Mouse (Mus musculus) limb, embryonic 12.5 days (tissue): ENCODE results near the gene AW011738. TPM values are rescaled to one million over a fixed set of nuclear protein-coding genes. Genes with fewer than 3 reads are reported as not detected.

Experiments
- ATAC-seq: fragments of 200-750 bp; cut with Nextera tagmentation; 2 replicates; pipeline ENCODE4 v1.8.0; 2017; ENCODE audit warnings: low read depth, moderate TSS enrichment; ENCODE audit not compliant: insufficient number of reproducible peaks, insufficient read depth, low FRiP score, low TSS enrichment
- H3K27ac ChIP-seq: fragments of 300-500 bp; sonication (generic); 2 replicates; pipeline ENCODE4 v1.5.1; 2016; ENCODE audit warnings: mild to moderate bottlenecking, moderate library complexity
- H3K27me3 ChIP-seq: fragments of 300-500 bp; sonication (generic); 2 replicates; pipeline ENCODE4 v1.6.1; 2016; ENCODE audit warnings: mild to moderate bottlenecking, moderate library complexity
- H3K36me3 ChIP-seq: fragments of 300-500 bp; sonication (generic); 2 replicates; pipeline ENCODE4 v1.6.1; 2016; ENCODE audit warnings: mild to moderate bottlenecking, moderate library complexity
- H3K4me1 ChIP-seq: fragments of 300-500 bp; sonication (generic); replicated peaks from 2 replicates; pipeline ENCODE4 v1.6.1; 2016
- H3K4me2 ChIP-seq: fragments of 300-500 bp; sonication (generic); 2 replicates; pipeline ENCODE4 v1.6.1; 2016; ENCODE audit warnings: mild to moderate bottlenecking, moderate library complexity
- H3K4me3 ChIP-seq: fragments of 300-500 bp; sonication (generic); replicated peaks from 2 replicates; pipeline ENCODE4 v1.5.1; 2016; ENCODE audit warnings: mild to moderate bottlenecking
- H3K9ac ChIP-seq: fragments of 300-500 bp; sonication (generic); replicated peaks from 2 replicates; pipeline ENCODE4 v1.6.1; 2016; ENCODE audit warnings: mild to moderate bottlenecking, moderate library complexity
- H3K9me3 ChIP-seq: fragments of 300-500 bp; sonication (generic); 2 replicates; pipeline ENCODE4 v1.6.1; 2016; ENCODE audit warnings: mild to moderate bottlenecking, moderate library complexity
- WGBS: fragments of 180-500 bp; shearing (Covaris S2); methylation state at CpG from one replicate; pipeline ENCODE4 v1.1.7; 2016; 5-methylcytosine and 5-hydroxymethylcytosine counted together
- microRNA-seq: library from miRNA; unstranded; fragments of <30 nt; microRNA quantifications from one replicate; pipeline ENCODE4, GENCODE M21; 2017
- polyA plus RNA-seq: library from polyadenylated mRNA; unstranded; fragments of >200 nt; fragmentation: Nextera tagmentation; extraction: Ambion mirVana; gene quantifications from 2 replicates; pipeline ENCODE4 v1.2.1, GENCODE M21; 2016

AW011738 gene
- polyA plus RNA-seq, 1 experiment from 2014 or later, result 1.8 TPM

DNA sequence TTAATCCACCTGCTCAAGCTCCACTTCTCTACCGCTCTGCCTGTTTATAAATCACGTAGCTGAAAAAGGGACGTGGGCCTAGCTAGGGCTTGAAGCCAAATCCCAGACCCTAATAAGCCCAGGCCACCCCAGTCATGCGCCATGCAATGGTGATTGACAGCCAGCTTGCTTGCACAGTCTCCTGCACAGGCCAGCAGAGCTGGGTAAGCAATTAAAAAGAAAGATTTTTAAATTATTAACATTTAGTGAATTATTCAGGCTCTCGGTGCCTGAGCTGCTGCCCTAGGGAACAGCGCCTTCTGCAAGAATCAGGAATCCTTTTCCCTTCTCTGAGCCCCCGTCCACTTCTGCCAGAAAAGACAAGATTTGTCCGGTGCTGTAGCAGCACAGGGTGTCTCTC lies 48.0 kb downstream of the AW011738 start:
- peaks cover 48% of the 10 kb centered on the region for H3K27me3 ChIP-seq
- H3K27ac ChIP-seq, result no peak overlapping the region
- H3K36me3 ChIP-seq, result peaks cover 35% of the 10 kb centered on the region
- H3K4me3 ChIP-seq, result no peak overlapping the region
- 71% methylated on average over 8 of the region's 8 CpGs for WGBS
- no peak overlapping the region for H3K4me2 ChIP-seq
- no peaks in the 10 kb centered on the region for H3K9me3 ChIP-seq
- no peak for ATAC-seq
- H3K4me1 ChIP-seq, result 0 out of 2 replicates have a peak, but pooled peaks cover 8% of the 10 kb centered on the region
- H3K9ac ChIP-seq, result no peak overlapping the region

- ATAC-seq, result no peak
- 0 out of 2 replicates have a peak, but pooled peaks cover 8% of the 10 kb centered on the region for H3K4me1 ChIP-seq
- no peak overlapping the region for H3K9ac ChIP-seq
- no peak overlapping the region for H3K4me2 ChIP-seq
- H3K27me3 ChIP-seq, result peaks cover 48% of the 10 kb centered on the region
- H3K27ac ChIP-seq, result 0 out of 2 replicates have a peak overlapping the region, but pooled peaks have one; percentile 17
- 30% methylated on average over 7 of the region's 7 CpGs for WGBS
- H3K36me3 ChIP-seq, result peaks cover 26% of the 10 kb centered on the region
- H3K9me3 ChIP-seq, result no peaks in the 10 kb centered on the region
- no peak overlapping the region for H3K4me3 ChIP-seq
Measured at GRCm38 (mm10) chr4:156252140-156252539, 49.0 kb downstream of the AW011738 start.

GRCm38 (mm10) chr4:156252619-156253018 lies 49.5 kb downstream of the AW011738 start:
- Histone ChIP-seq H3K36me3 (peaks cover 21% of the 10 kb centered on the region), H3K9ac (no peak overlapping the region), H3K4me3 (no peak overlapping the region), H3K27ac (no peak overlapping the region), H3K9me3 (no peaks in the 10 kb centered on the region), H3K4me2 (no peak overlapping the region), H3K4me1 (0 out of 2 replicates have a peak, but pooled peaks cover 8% of the 10 kb centered on the region), H3K27me3 (peaks cover 48% of the 10 kb centered on the region)
- ATAC-seq, result no peak
- 29% methylated on average over 3 of the region's 3 CpGs for WGBS

- H3K36me3 ChIP-seq, result peaks cover 16% of the 10 kb centered on the region
- H3K4me1 ChIP-seq, result 0 out of 2 replicates have a peak, but pooled peaks cover 8% of the 10 kb centered on the region
- H3K4me3 ChIP-seq, result no peak overlapping the region
- H3K4me2 ChIP-seq, result no peak overlapping the region
- 42% methylated on average over 7 of the region's 7 CpGs for WGBS
- H3K9me3 ChIP-seq, result no peaks in the 10 kb centered on the region
- ATAC-seq, result no peak
- no peak overlapping the region for H3K9ac ChIP-seq
- H3K27me3 ChIP-seq, result peaks cover 48% of the 10 kb centered on the region
- no peak overlapping the region for H3K27ac ChIP-seq
Measured at GRCm38 (mm10) chr4:156253043-156253442, 49.9 kb downstream of the AW011738 start.

DNA sequence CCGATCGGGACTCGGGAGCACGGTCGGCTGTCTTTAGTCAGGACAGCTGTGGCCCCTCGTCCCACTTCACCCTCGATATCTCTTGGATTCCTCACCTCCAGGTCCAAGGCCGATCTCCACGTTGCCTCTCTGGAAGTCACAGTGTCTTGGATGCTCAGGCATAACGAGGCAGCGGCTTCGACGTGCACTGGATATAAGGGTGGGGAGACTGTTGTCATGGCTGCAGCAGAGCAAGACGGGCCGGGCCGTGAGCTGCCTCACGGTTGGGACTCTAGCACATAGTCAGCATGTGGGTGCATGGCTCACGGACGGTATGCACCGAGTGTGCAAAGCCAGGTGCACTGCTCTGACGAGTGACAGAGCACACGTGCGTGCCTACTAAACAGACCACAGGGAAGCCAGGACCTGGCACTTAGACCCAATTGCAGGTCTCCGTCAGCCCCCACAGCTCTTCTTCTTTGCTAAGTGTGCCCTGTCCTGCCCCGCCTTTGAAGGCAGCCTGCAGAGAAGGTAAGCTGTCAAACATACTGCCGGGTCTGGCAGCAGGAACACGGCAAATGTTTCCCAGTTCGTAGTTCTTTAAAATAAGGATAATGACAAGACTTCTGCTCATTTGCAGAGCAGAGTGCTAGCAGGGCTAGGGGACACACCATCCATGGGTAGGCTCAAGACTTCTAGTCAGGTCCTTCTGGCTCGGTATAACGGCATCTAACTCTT lies 51.4 kb downstream of the AW011738 start:
- Histone ChIP-seq H3K27ac (no peak overlapping the region), H3K36me3 (peaks cover 2% of the 10 kb centered on the region; the same call in 1 of the 2 replicates), H3K27me3 (peaks cover 48% of the 10 kb centered on the region), H3K4me3 (peak overlapping the region; percentile 17), H3K9ac (no peak overlapping the region), H3K4me2 (peak overlapping the region; percentile 46), H3K4me1 (0 out of 2 replicates have a peak, but pooled peaks cover 8% of the 10 kb centered on the region), H3K9me3 (no peaks in the 10 kb centered on the region)
- 1% methylated on average over 30 of the region's 30 CpGs for WGBS
- ATAC-seq, result peak; percentile 60

Small RNA genes within 50 kb of the gene (microRNA-seq; reads per million reads assigned to microRNA genes)
- gene Mir7658, result 6.0 reads per million, percentile 18 among the genes with 10 or more reads in this experiment

Other genes with a start within 250 kb of the AW011738 start
- gene C1qtnf12, start 241.0 kb upstream of the AW011738 start, polyA plus RNA-seq, result 27.1 and 31.6 TPM in 2 replicates
- gene B3galt6, start 210.7 kb upstream of the AW011738 start, polyA plus RNA-seq, result 16.1 and 16.8 TPM in 2 replicates
- 131 and 139 TPM in 2 replicates for gene Sdf4, start 210.4 kb upstream of the AW011738 start, polyA plus RNA-seq
- gene Tnfrsf4, start 189.5 kb upstream of the AW011738 start, polyA plus RNA-seq, result 0.84 and 0.92 TPM in 2 replicates
- 1.8 and 1.9 TPM in 2 replicates for gene Tnfrsf18, start 177.1 kb upstream of the AW011738 start, polyA plus RNA-seq
- gene Ttll10, start 143.9 kb upstream of the AW011738 start, polyA plus RNA-seq, result 0.58 and 1.3 TPM in 2 replicates
- gene 9430015G10Rik, start 93.3 kb upstream of the AW011738 start, polyA plus RNA-seq, result 59.9 and 63.1 TPM in 2 replicates
- gene Rnf223, start 72.8 kb upstream of the AW011738 start, polyA plus RNA-seq, result 0.63 and 0.86 TPM in 2 replicates
- 78.4 and 84.1 TPM in 2 replicates for gene Agrn, start 5.8 kb upstream of the AW011738 start, polyA plus RNA-seq
- gene Isg15, start 2.5 kb upstream of the AW011738 start, polyA plus RNA-seq, result 0.40 and 0.95 TPM in 2 replicates
- 0.45 and 0.66 TPM in 2 replicates for gene Perm1, start 12.6 kb downstream of the AW011738 start, polyA plus RNA-seq
- gene Plekhn1, start 31.6 kb downstream of the AW011738 start, polyA plus RNA-seq, result 29.2 and 32.8 TPM in 2 replicates
- 94.1 and 96.3 TPM in 2 replicates for gene Noc2l, start 32.7 kb downstream of the AW011738 start, polyA plus RNA-seq
- gene Samd11, start 52.4 kb downstream of the AW011738 start, polyA plus RNA-seq, result 0.50 and 0.95 TPM in 2 replicates
- gene Vmn2r-ps159, start 127.8 kb downstream of the AW011738 start, polyA plus RNA-seq, result not detected in 2 replicates